Mouse (Mus musculus): Measurements from ENCODE around the gene Raet1e. TPM values are rescaled to one million over a fixed set of nuclear protein-coding genes. Genes with fewer than 3 reads are reported as not detected.

Gene Raet1e
- polyA plus RNA-seq, 2 experiments, result 6.2 to 7.3 TPM

DNA sequence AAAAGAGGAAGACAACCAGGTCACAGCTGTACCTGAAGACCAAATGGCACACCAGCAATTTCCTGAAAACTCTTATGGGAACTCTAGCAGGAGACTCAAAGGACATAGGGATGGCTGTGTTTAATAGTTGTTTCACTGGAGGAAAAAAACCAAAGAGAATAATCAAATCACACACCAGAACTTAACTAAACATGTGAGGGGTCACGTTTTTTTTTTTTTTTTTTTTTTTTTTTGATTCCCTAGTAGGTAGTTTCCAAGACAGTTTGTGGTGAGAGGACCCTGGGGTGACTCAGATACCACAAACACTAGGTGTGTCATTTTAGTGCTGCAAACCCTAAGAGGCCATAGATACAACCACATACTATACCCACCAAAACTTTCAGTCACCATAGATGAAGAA lies 137.3 kb downstream of the Raet1e start:
- DNase-seq (ENCODE audit: low spot score), result no peak
- H3K4me3 ChIP-seq (replicated peaks; ENCODE audit: low read length), result no peak overlapping the region
- no peaks in the 10 kb centered on the region for H3K9me3 ChIP-seq (ENCODE audit: control insufficient read depth, low read length)
- no peaks in the 10 kb centered on the region for H3K27me3 ChIP-seq (ENCODE audit: control insufficient read depth, insufficient read depth, low read length)
- ATAC-seq (ENCODE audit: low FRiP score, low read depth), result no peak
- no peak overlapping the region for H3K4me2 ChIP-seq (replicated peaks; ENCODE audit: low read depth, low read length, severe bottlenecking)
- no peaks in the 10 kb centered on the region for H3K4me1 ChIP-seq (ENCODE audit: control insufficient read depth, insufficient read depth, low read length)
- no peaks in the 10 kb centered on the region for H3K36me3 ChIP-seq (ENCODE audit: control insufficient read depth, insufficient read depth, low read length)
- no peak for TF ChIP-seq POLR2A (IDR thresholded peaks at IDR 0.05; ENCODE audit: borderline replicate concordance, extremely low read depth, insufficient read depth, insufficient read length)
- 44% methylated on average over 1 of the region's 1 CpGs for WGBS
- H3K9ac ChIP-seq (ENCODE audit: low read depth, low read length, severe bottlenecking), result no peak overlapping the region
- no peak overlapping the region for H3K27ac ChIP-seq (replicated peaks; ENCODE audit: low read depth, low read length)

DNA sequence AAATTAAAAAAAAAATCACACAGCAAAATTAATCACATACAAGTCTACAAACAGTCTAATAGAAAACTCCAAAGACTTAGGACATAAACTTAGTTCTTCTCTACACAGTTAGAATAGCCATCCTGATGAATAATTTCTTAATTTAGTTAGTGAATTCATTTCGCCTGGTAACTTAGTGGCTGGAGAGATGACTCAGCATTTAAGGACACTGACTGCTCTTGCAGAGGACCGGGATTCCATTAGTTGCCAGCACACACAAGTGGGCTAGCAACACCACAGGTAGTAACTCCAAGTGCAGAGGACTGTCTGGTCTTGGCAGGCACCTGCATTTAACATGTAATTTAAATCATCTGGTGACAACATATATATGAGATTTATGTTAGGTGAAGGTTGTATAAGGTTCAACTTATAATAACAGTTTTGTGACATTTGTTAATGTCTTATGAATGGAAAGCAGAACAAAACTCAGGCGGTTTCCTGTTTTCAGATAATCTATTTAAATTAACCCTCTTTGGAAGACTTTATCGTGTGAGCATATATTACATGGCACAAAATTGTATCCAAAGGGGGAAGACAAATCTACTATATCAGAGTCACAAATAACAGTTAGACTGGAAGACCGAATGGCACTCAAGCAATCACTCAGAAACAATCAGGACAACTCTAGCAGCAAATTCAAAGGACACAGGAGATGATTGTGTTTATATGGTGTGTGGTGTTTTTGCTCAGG lies 138.8 kb downstream of the Raet1e start:
- no peak for TF ChIP-seq POLR2A (IDR thresholded peaks at IDR 0.05; ENCODE audit: borderline replicate concordance, extremely low read depth, insufficient read depth, insufficient read length)
- no peak overlapping the region for H3K4me3 ChIP-seq (replicated peaks; ENCODE audit: low read length)
- no peak overlapping the region for H3K9ac ChIP-seq (ENCODE audit: low read depth, low read length, severe bottlenecking)
- H3K27me3 ChIP-seq (ENCODE audit: control insufficient read depth, insufficient read depth, low read length), result no peaks in the 10 kb centered on the region
- H3K27ac ChIP-seq (replicated peaks; ENCODE audit: low read depth, low read length), result no peak overlapping the region
- no peaks in the 10 kb centered on the region for H3K9me3 ChIP-seq (ENCODE audit: control insufficient read depth, low read length)
- H3K4me2 ChIP-seq (replicated peaks; ENCODE audit: low read depth, low read length, severe bottlenecking), result no peak overlapping the region
- DNase-seq (ENCODE audit: low spot score), result no peak
- no peaks in the 10 kb centered on the region for H3K36me3 ChIP-seq (ENCODE audit: control insufficient read depth, insufficient read depth, low read length)
- no peak for ATAC-seq (ENCODE audit: low FRiP score, low read depth)
- H3K4me1 ChIP-seq (ENCODE audit: control insufficient read depth, insufficient read depth, low read length), result no peaks in the 10 kb centered on the region
- WGBS, result 76% methylated on average over 5 of the region's 5 CpGs

DNA sequence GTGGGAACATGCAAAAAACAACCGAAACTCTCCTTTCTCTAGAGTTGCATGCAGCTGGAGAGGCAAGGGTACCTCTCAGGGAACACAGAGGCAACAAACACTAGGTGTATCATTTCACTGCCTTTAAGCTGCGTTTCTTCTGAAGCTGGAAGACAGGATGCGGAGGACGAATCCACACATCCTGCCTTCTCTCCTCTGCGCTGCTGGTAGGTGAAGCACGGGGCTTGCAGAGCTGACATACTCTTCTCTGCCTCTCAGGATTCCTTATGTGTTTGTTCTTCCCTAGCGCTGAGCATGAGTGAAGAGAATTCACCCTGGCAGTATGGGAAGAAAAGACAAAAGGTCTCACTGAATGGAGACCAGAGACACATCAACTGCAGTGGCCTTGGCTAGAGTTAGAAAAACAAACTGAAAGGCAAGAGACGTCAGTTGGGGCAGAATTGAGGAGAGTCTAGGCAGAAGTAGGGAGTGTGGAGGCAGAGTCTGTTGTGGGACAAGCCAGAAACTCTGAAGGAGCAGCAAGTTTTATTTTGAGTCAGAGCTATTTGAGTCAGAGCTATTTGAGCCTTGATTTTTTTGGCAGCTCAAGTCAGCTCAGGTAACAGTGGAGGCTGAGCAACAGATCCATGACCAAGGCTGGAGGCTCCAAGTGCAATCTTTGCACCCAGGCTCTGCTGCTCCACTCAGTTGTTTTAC lies 139.5 kb downstream of the Raet1e start:
- no peak for TF ChIP-seq POLR2A (IDR thresholded peaks at IDR 0.05; ENCODE audit: borderline replicate concordance, extremely low read depth, insufficient read depth, insufficient read length)
- 69% methylated on average over 8 of the region's 8 CpGs for WGBS
- no peak overlapping the region for H3K4me3 ChIP-seq (replicated peaks; ENCODE audit: low read length)
- no peak overlapping the region for H3K4me2 ChIP-seq (replicated peaks; ENCODE audit: low read depth, low read length, severe bottlenecking)
- H3K9ac ChIP-seq (ENCODE audit: low read depth, low read length, severe bottlenecking), result no peak overlapping the region
- no peak overlapping the region for H3K27ac ChIP-seq (replicated peaks; ENCODE audit: low read depth, low read length)
- DNase-seq (ENCODE audit: low spot score), result no peak
- ATAC-seq (ENCODE audit: low FRiP score, low read depth), result no peak
- H3K4me1 ChIP-seq (ENCODE audit: control insufficient read depth, insufficient read depth, low read length), result no peaks in the 10 kb centered on the region
- no peaks in the 10 kb centered on the region for H3K36me3 ChIP-seq (ENCODE audit: control insufficient read depth, insufficient read depth, low read length)
- H3K27me3 ChIP-seq (ENCODE audit: control insufficient read depth, insufficient read depth, low read length), result no peaks in the 10 kb centered on the region
- H3K9me3 ChIP-seq (ENCODE audit: control insufficient read depth, low read length), result no peaks in the 10 kb centered on the region

DNA sequence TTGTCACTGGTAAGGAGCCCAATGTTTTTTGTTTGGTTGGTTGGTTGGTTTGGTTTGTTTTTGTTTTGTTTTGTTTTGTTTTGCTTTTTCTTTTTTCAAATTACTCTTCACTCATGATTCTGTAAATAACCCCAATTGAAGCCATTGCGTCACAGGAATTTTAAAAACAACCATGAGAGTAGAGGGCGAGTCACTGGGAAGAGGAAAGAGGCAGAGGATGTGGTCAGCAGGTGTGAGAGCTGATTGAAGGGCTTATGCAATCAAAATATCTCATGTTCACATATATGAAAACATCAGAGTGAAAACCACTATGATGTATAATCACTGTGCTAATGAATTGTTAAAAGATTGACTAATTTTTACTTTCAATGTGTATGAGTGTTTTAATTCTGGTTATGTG lies 141.0 kb downstream of the Raet1e start:
- Histone ChIP-seq H3K4me1 (ENCODE audit: control insufficient read depth, insufficient read depth, low read length) (no peaks in the 10 kb centered on the region), H3K36me3 (ENCODE audit: control insufficient read depth, insufficient read depth, low read length) (no peaks in the 10 kb centered on the region), H3K4me3 (replicated peaks; ENCODE audit: low read length) (no peak overlapping the region), H3K9me3 (ENCODE audit: control insufficient read depth, low read length) (no peaks in the 10 kb centered on the region), H3K27me3 (ENCODE audit: control insufficient read depth, insufficient read depth, low read length) (no peaks in the 10 kb centered on the region), H3K27ac (replicated peaks; ENCODE audit: low read depth, low read length) (no peak overlapping the region), H3K9ac (ENCODE audit: low read depth, low read length, severe bottlenecking) (no peak overlapping the region), H3K4me2 (replicated peaks; ENCODE audit: low read depth, low read length, severe bottlenecking) (no peak overlapping the region)
- DNase-seq (ENCODE audit: low spot score) (no peak), ATAC-seq (ENCODE audit: low FRiP score, low read depth) (no peak)
- no peak for TF ChIP-seq POLR2A (IDR thresholded peaks at IDR 0.05; ENCODE audit: borderline replicate concordance, extremely low read depth, insufficient read depth, insufficient read length)
- 79% methylated on average over 2 of the region's 2 CpGs for WGBS

DNA sequence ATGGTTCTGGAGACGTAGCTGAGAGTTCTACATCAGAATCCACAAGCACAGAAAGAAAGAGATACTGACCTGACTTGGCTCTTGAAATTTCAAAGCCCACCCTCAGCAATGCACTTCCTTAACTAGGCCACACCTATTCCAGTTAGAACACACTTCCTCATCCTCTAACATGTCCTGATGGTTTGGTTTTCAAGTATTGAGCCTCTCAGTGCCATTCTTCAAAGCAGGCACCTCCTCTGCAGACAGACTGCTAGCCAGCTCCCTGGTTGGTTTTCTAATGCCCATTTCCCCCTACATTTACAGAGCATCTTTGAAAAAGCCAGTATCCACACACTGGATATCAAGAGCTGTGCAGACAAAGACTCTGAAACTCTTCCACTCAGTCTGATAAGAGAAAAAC lies 143.3 kb downstream of the Raet1e start:
- no peak overlapping the region for H3K27ac ChIP-seq (replicated peaks; ENCODE audit: low read depth, low read length)
- no peak for TF ChIP-seq POLR2A (IDR thresholded peaks at IDR 0.05; ENCODE audit: borderline replicate concordance, extremely low read depth, insufficient read depth, insufficient read length)
- DNase-seq (ENCODE audit: low spot score), result no peak

More for the DNA sequence above, 143.3 kb downstream of the Raet1e start:
- no peak for ATAC-seq (ENCODE audit: low FRiP score, low read depth)
- Histone ChIP-seq H3K4me1 (ENCODE audit: control insufficient read depth, insufficient read depth, low read length) (no peaks in the 10 kb centered on the region), H3K9me3 (ENCODE audit: control insufficient read depth, low read length) (no peaks in the 10 kb centered on the region), H3K27me3 (ENCODE audit: control insufficient read depth, insufficient read depth, low read length) (no peaks in the 10 kb centered on the region), H3K4me2 (replicated peaks; ENCODE audit: low read depth, low read length, severe bottlenecking) (no peak overlapping the region), H3K9ac (ENCODE audit: low read depth, low read length, severe bottlenecking) (no peak overlapping the region), H3K36me3 (ENCODE audit: control insufficient read depth, insufficient read depth, low read length) (no peaks in the 10 kb centered on the region), H3K4me3 (replicated peaks; ENCODE audit: low read length) (no peak overlapping the region)
- WGBS, result 94% methylated on average over 1 of the region's 1 CpGs
